Mouse (Mus musculus) left cerebral cortex, postnatal 10 days (tissue): Measurements from ENCODE around the gene Adcy10. TPM values are rescaled to one million over a fixed set of nuclear protein-coding genes. Genes with fewer than 3 reads are reported as not detected.
A peak's percentile ranks its signal among the peaks of the same experiment; 100 is the strongest.

ENCODE experiments used
- DNase-seq, 2 experiments: peaks; one replicate each; pipeline ENCODE4 v3.0.0; 2021 to 2022; ENCODE audit warnings: low spot score in 2 of 2, mixed read lengths in 1 of 2; ENCODE audit errors: extremely low spot score in 1 of 2
- intact Hi-C: fragments of 180-260 bp; cut with DNase I; formaldehyde crosslinking; loops from one replicate; pipeline ENCODE4 v1.15.1; 2025
- total RNA-seq, 2 experiments: library from RNA; stranded (reverse); gene quantifications; 2 replicates each; pipeline ENCODE4 v1.2.3; 2021

Gene Adcy10
- total RNA-seq, result under 1 TPM; 0.43 to 0.53 TPM

GRCm38 (mm10) chr1:165484688-165485233 is at the start of gene Adcy10:
Gene Adcy10, plus strand, starts transcription at chr1:165485183.
- no peak for DNase-seq
- intact Hi-C loops, result no loop called here

GRCm38 (mm10) chr1:165438289-165439021 is 46.5 kb upstream of the Adcy10 start:
- intact Hi-C loops, result no loop called here
- no peak for DNase-seq

DNA sequence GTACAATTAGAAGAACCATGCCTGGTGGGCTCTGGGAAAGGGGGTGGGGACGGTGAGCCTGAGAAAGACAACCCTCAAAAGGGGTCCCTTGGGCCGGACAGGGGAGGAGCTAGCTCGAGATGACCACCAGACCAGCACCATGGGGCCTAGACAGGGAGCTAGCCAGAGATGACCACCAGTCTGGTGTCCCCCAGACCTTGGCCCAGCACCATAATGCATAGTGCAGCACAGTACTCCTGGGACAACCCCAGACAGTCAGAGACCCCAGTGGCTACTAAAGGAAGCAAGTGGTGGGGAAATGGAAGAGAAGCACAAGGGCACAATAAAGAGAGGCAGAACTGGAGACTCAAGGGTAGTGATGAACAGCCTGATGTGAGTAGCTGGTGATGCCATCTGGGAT is 44.2 kb upstream of the Adcy10 start:
- intact Hi-C loops, result no loop called here
- peak in 1 of 2 experiments; percentile 17 for DNase-seq

DNA sequence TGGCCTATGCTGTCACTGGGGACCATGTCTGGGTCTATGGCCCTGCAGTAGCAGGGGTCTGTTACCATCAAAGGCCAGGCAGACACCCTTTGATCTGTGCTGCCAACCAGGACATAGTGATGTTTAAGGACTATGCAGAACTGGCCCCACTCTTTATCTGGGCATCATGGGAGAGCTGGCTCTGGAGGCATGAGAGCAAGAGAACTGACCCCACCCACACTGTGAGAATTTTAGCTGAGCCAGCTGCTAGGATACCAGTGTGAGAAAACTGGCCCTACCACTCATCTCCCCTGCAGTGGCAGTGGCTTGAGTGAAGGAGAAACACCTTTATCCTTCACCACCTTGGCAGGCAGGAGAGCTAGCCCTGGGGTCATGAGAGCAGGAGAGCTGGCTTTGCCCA is 43.8 kb upstream of the Adcy10 start:
- intact Hi-C loops, result no loop called here
- DNase-seq, result no peak

DNA sequence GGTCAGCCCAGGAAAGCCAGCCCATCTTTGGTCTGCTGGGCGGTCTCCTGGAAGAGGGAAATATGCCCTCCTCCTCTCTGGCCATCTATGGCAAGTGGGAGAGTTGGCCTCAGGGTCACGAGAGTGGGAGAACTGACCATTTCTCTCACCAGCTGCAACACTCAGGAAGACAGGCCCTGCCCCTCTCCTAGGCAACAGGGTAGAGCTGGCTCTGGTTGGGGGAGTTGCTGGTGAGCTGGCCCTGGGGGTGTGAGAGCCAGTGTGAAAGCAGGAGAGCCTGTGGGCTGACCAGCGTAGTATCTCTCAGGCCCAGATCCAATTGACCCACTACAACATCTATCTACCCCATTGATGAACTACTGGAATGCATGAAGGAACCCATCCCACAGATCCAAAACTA is 43.3 kb upstream of the Adcy10 start:
- DNase-seq, result no peak
- intact Hi-C loops, result no loop called here

- DNase-seq, result peak in 1 of 2 experiments; percentile 15
- intact Hi-C loops, result no loop called here
Measured at GRCm38 (mm10) chr1:165459041-165459502, 25.9 kb upstream of the Adcy10 start.

- DNase-seq, result peak; percentile 18 to 69
- intact Hi-C loops, result loop anchor here (10.0 kb wide), 1 partner anchor 185 kb away; no protein-coding TSS in a partner anchor
Measured at GRCm38 (mm10) chr1:165459503-165460181, 25.3 kb upstream of the Adcy10 start.

- intact Hi-C loops, result loop anchor here (10.0 kb wide), 1 partner anchor 184 kb away; no protein-coding TSS in a partner anchor
- DNase-seq, result peak; percentile 99 to 100
Measured at GRCm38 (mm10) chr1:165460360-165460800, 24.6 kb upstream of the Adcy10 start, which contains the start of the genes Dcaf6 and Mpc2. Gene Dcaf6, minus strand, starts transcription at chr1:165460475. Gene Mpc2, plus strand, starts transcription at chr1:165460637.

GRCm38 (mm10) chr1:165460801-165461377 is 24.1 kb upstream of the Adcy10 start:
- intact Hi-C loops, result loop anchor here (10.0 kb wide), 1 partner anchor 184 kb away; no protein-coding TSS in a partner anchor
- peak; percentile 99 to 100 for DNase-seq

DNA sequence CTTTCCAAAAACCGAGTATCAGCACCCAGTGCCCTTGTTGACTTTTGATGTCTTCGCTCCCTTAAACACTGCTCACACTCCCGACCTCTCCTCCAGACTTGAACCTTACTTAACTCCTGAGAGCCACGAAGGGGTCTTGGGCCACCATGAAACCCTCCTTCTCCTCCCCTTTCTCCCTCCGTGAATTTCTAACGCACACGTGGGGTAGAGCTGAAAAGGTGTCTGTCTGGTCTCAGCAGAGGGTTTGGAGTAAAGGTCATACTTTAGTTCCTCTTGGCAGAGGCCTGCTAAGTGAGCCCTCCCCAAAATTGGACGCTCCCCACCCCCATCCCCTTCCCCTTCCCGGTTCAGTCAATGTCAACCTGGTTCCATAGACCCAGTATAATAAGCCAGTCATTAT is 23.3 kb upstream of the Adcy10 start:
- intact Hi-C loops, result loop anchor here (10.0 kb wide), 1 partner anchor 183 kb away; no protein-coding TSS in a partner anchor
- peak in 1 of 2 experiments; percentile 18 for DNase-seq

DNA sequence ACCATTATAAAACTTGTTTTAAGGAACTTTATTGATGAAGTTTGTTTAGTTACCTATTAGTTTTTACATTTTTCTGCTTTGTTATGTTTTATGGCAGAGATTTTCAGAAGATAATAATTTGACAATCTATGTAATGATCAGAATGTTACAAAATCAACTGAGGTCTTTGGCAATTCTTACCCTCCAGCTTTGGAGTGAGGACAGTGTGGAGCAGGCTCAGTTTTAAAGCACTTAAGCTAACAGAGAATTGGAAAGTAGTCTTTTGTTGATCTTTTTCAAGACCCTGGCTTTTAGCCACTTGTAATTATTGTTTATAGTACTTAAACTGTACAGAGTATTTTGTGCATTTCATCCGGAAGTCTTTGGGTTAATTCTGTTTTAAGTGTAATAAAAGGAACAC is 22.1 kb upstream of the Adcy10 start:
- DNase-seq, result no peak
- intact Hi-C loops, result loop anchor here (10.0 kb wide), 1 partner anchor 182 kb away; no protein-coding TSS in a partner anchor

DNA sequence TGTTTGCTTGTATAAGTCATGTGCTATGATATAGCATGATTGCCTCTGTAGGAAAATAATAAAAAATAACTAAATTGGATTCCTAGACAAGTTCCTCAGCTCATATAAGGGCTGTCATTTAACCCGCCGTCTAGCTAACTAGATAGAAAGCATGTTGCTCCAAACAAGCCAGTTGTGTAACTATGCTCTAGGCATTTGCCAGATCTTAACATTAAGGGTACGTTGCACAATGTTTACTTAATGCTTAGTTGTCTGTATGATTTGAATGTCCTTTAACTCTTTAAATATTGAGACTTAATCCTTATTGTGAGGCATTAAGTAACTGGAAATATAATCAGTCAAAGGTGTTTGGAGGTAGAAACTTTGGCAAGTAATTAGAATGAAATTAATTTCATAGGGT is 20.4 kb upstream of the Adcy10 start:
- DNase-seq, result no peak
- intact Hi-C loops, result loop anchor here (10.0 kb wide), 1 partner anchor 180 kb away; no protein-coding TSS in a partner anchor

DNA sequence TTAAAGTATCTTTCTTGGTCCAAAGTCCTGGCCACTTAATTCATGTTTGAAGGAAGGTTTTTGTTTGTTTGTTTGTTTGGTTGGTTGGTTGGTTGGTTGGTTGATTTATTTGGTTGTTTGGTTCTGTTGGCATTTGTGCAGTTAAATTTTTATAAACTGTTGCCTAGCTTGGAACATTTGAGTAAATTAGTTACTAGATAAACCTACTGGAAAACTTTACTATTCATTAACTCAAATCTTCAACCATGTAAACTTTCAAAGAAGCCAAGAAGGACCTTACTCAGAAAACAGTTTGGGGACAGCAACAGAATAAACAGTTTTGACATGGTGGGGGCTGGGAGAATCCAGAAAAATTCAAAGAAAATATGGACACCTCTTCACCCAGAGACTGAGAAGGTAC is 16.0 kb upstream of the Adcy10 start:
- no peak for DNase-seq
- intact Hi-C loops, result loop anchor here (10.0 kb wide), 1 partner anchor 176 kb away; no protein-coding TSS in a partner anchor

- intact Hi-C loops, result loop anchor here (10.0 kb wide), 1 partner anchor 175 kb away; no protein-coding TSS in a partner anchor
- no peak for DNase-seq
Measured at GRCm38 (mm10) chr1:165469717-165470116, 15.3 kb upstream of the Adcy10 start.

DNA sequence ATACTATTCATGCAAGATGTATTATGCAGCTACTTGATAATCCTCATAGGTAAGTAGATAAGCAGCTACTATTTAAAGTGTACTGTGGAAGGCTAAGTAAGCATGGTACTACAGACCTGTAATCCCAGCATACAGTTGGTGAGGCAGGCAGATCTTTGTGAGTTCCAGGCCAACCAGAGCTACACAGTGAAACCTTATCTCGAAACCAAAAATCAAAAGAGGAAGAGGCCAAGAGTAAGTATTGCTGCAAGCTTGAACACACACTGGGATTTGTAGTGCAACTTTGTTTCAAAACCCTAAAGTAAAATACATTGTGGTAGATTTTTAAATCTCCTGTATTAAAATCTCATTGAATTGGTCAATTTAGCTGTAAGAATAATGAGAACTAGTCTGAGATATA is 13.5 kb upstream of the Adcy10 start:
- no peak for DNase-seq
- intact Hi-C loops, result no loop called here

GRCm38 (mm10) chr1:165486108-165486507 is 1.1 kb downstream of the Adcy10 start:
- DNase-seq, result no peak
- intact Hi-C loops, result no loop called here

GRCm38 (mm10) chr1:165489197-165489596 is 4.2 kb downstream of the Adcy10 start:
- intact Hi-C loops, result no loop called here
- no peak for DNase-seq

DNA sequence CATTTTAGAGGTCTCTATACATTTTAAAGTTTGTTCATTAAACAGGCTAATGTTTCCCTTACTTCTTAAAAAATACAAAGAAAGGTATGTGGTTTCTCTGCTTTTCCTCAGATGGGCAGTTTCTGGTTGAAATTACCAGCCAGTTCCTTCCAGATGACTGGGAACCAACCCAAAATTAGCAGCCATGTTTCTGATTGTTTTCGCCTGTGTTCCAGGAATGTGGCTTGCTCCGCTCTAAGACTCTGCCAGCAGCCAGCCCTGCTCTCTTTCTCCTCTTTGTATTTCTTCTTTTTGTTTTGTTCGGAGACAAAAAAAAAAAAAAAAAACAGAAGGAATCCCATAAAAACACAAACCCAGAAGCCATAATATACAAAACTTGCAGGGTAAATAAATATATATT is 13.9 kb downstream of the Adcy10 start:
- intact Hi-C loops, result no loop called here
- no peak for DNase-seq
